Mouse (Mus musculus) heart, adult 18-20 months (tissue): ENCODE measurements around the gene Rnf130. TPM values are rescaled to one million over a fixed set of nuclear protein-coding genes. Genes with fewer than 3 reads are reported as not detected.

Experiments used
- DNase-seq, 2 experiments: peaks; one replicate each; pipeline ENCODE4 v3.0.0; 2021 to 2022; ENCODE audit warnings: mixed read lengths in 1 of 2
- total RNA-seq, 2 experiments: library from RNA; stranded (reverse); gene quantifications; 2 replicates each; pipeline ENCODE4 v1.2.3; 2021

Rnf130 gene
- total RNA-seq, 2 experiments from 2014 or later = 50.1 to 55.7 TPM

- DNase-seq = no peak
These were observed 707 bp upstream of the Rnf130 start for GRCm38 (mm10) chr11:50024445-50024832.

GRCm38 (mm10) chr11:50025721-50026520, 775 bp downstream of the Rnf130 start:
- peak in 1 of 2 experiments; percentile 28 for DNase-seq

GRCm38 (mm10) chr11:50026521-50027090, 1.5 kb downstream of the Rnf130 start:
- peak in 1 of 2 experiments; percentile 16 for DNase-seq

- no peak for DNase-seq
These were observed 3.3 kb downstream of the Rnf130 start for GRCm38 (mm10) chr11:50028416-50028815.

GRCm38 (mm10) chr11:50034155-50034554, 9.0 kb downstream of the Rnf130 start:
- no peak for DNase-seq

GRCm38 (mm10) chr11:50035726-50036125, 10.6 kb downstream of the Rnf130 start:
- DNase-seq = no peak

GRCm38 (mm10) chr11:50036781-50037460, 11.8 kb downstream of the Rnf130 start:
- DNase-seq = no peak

GRCm38 (mm10) chr11:50038757-50039156, 13.6 kb downstream of the Rnf130 start:
- no peak for DNase-seq

- DNase-seq = no peak
These were observed 16.0 kb downstream of the Rnf130 start for GRCm38 (mm10) chr11:50041148-50041547.

- no peak for DNase-seq
These were observed 17.3 kb downstream of the Rnf130 start for GRCm38 (mm10) chr11:50042345-50042997.

GRCm38 (mm10) chr11:50044454-50044853, 19.3 kb downstream of the Rnf130 start:
- no peak for DNase-seq

- DNase-seq = no peak
These were observed 22.5 kb downstream of the Rnf130 start for GRCm38 (mm10) chr11:50047610-50048009.

GRCm38 (mm10) chr11:50048115-50048514, 23.0 kb downstream of the Rnf130 start:
- no peak for DNase-seq

GRCm38 (mm10) chr11:50050392-50050791, 25.2 kb downstream of the Rnf130 start:
- no peak for DNase-seq

- DNase-seq = no peak
These were observed 32.6 kb downstream of the Rnf130 start for GRCm38 (mm10) chr11:50057713-50058112.

- DNase-seq = no peak
These were observed 33.1 kb downstream of the Rnf130 start for GRCm38 (mm10) chr11:50058277-50058676.

GRCm38 (mm10) chr11:50059045-50059444, 33.9 kb downstream of the Rnf130 start:
- no peak for DNase-seq

- DNase-seq = no peak
These were observed 37.0 kb downstream of the Rnf130 start for GRCm38 (mm10) chr11:50062116-50062515.

GRCm38 (mm10) chr11:50066088-50066487, 40.9 kb downstream of the Rnf130 start:
- DNase-seq = peak; percentile 39 to 53

- DNase-seq = peak in 1 of 2 experiments; percentile 33
These were observed 48.7 kb downstream of the Rnf130 start for GRCm38 (mm10) chr11:50073830-50074229.

- DNase-seq = no peak
These were observed 51.6 kb downstream of the Rnf130 start for GRCm38 (mm10) chr11:50076756-50077155.

GRCm38 (mm10) chr11:50081365-50082190, 56.4 kb downstream of the Rnf130 start:
- DNase-seq = no peak
